Mouse (Mus musculus) hindbrain, embryonic 11.5 days (tissue): ENCODE measurements around the gene Ear14. TPM values are rescaled to one million over a fixed set of nuclear protein-coding genes. Genes with fewer than 3 reads are reported as not detected.
A peak's percentile ranks its signal among the peaks of the same experiment; 100 is the strongest.
"Not testable (repeated sequence)": the region's sequence is repeated elsewhere in the genome, so short reads cannot be mapped to it uniquely, and the experiment has no call there.

Source experiments
- ATAC-seq: fragments of 200-750 bp; cut with Nextera tagmentation; 2 replicates; pipeline ENCODE4 v1.8.0; 2017; ENCODE audit warnings: mild to moderate bottlenecking, moderate TSS enrichment, moderate library complexity; ENCODE audit not compliant: low FRiP score
- DNase-seq: peaks from one replicate; pipeline ENCODE4 v3.0.0-alpha.2; 2015; ENCODE audit warnings: low spot score
- H3K27ac ChIP-seq: fragments of 300-500 bp; sonication (generic); 2 replicates; pipeline ENCODE4 v1.5.1; 2014; ENCODE audit warnings: mild to moderate bottlenecking, low read depth, low read length
- H3K27me3 ChIP-seq: fragments of 300-500 bp; sonication (generic); 2 replicates; pipeline ENCODE4 v1.6.1; 2014; ENCODE audit warnings: mild to moderate bottlenecking, low read length, moderate library complexity, mixed read lengths; ENCODE audit not compliant: control insufficient read depth, insufficient read depth
- H3K36me3 ChIP-seq: fragments of 300-500 bp; sonication (generic); 2 replicates; pipeline ENCODE4 v1.6.1; 2014; ENCODE audit warnings: mild to moderate bottlenecking, low read length, moderate library complexity, mixed read lengths; ENCODE audit not compliant: control insufficient read depth, insufficient read depth
- H3K4me1 ChIP-seq: fragments of 300-500 bp; sonication (generic); replicated peaks from 2 replicates; pipeline ENCODE4 v1.6.1; 2014; ENCODE audit warnings: low read length, mixed read lengths; ENCODE audit not compliant: control insufficient read depth, insufficient read depth
- H3K4me2 ChIP-seq: fragments of 300-500 bp; sonication (generic); replicated peaks from 2 replicates; pipeline ENCODE4 v1.6.1; 2014; ENCODE audit warnings: mild to moderate bottlenecking, low read depth, low read length
- H3K4me3 ChIP-seq: fragments of 300-500 bp; sonication (generic); 2 replicates; pipeline ENCODE4 v1.5.1; 2014; ENCODE audit warnings: low read depth, low read length
- H3K9ac ChIP-seq: fragments of 300-500 bp; sonication (generic); 2 replicates; pipeline ENCODE4 v1.6.1; 2014; ENCODE audit warnings: low read depth, low read length
- H3K9me3 ChIP-seq: fragments of 300-500 bp; sonication (generic); 2 replicates; pipeline ENCODE4 v1.6.1; 2016; ENCODE audit warnings: low read length; ENCODE audit not compliant: control insufficient read depth
- WGBS: fragments of 180-500 bp; shearing (Covaris S2); extraction: QIAGEN DNeasy Blood & Tissue Kit; methylation state at CpG from one replicate; pipeline ENCODE4 v1.1.7; 2014; 5-methylcytosine and 5-hydroxymethylcytosine counted together
- polyA plus RNA-seq: library from polyadenylated mRNA; unstranded; fragments of >200 nt; fragmentation: Nextera tagmentation; extraction: Ambion mirVana; gene quantifications from 2 replicates; pipeline ENCODE4 v1.2.1, GENCODE M21; 2014

Ear14 gene
- polyA plus RNA-seq, result not detected in 2 replicates

GRCm38 (mm10) chr14:51203115-51203514 is at the start of gene Ear14:
TSS of gene Ear14 (plus strand) at chr14:51203391.
- H3K4me3 ChIP-seq, result no peak within 1 kb of the TSS
- 88% methylated on average over 2 of the region's 2 CpGs for WGBS
- H3K9me3 ChIP-seq, result no peaks in the 10 kb centered on the region
- no peaks in the 10 kb centered on the region for H3K4me1 ChIP-seq
- no peak within 1 kb of the TSS for H3K27ac ChIP-seq
- no peaks in the 10 kb centered on the region for H3K36me3 ChIP-seq
- no peak within 1 kb of the TSS for H3K9ac ChIP-seq
- H3K27me3 ChIP-seq, result no peaks in the 10 kb centered on the region
- no peak for ATAC-seq
- H3K4me2 ChIP-seq, result no peak within 1 kb of the TSS
- DNase-seq, result no peak

GRCm38 (mm10) chr14:51156056-51156735 is 47.0 kb upstream of the Ear14 start:
- WGBS, result 87% methylated on average over 5 of the region's 5 CpGs
- DNase-seq (no peak), ATAC-seq (no peak)
- Histone ChIP-seq H3K27ac (no peak overlapping the region), H3K4me2 (no peak overlapping the region), H3K9ac (no peak overlapping the region), H3K4me3 (no peak overlapping the region), H3K9me3 (no peaks in the 10 kb centered on the region), H3K4me1 (no peaks in the 10 kb centered on the region), H3K27me3 (no peaks in the 10 kb centered on the region), H3K36me3 (no peaks in the 10 kb centered on the region)

DNA sequence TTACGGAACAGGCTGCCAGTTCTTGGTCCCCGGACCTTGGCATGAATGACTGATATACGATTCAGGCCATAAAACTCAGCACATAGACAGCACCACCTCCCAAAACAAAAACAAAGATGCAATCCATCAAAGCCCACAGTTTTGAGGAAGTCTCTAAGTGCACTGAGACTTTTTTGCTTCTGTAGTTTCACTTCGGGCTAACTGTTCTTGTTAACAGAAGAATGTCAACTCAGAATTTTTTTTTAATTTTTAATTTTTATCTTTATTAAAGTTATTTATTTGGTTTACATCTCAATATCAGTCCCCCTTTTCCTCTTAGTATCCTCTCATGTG is 46.5 kb upstream of the Ear14 start:
- Histone ChIP-seq H3K9ac (no peak overlapping the region), H3K4me2 (no peak overlapping the region)
- DNase-seq, result no peak

GRCm38 (mm10) chr14:51157072-51157471 is 46.1 kb upstream of the Ear14 start:
- 100% methylated on average over 1 of the region's 1 CpGs for WGBS
- ATAC-seq, result no peak
- no peak overlapping the region for H3K4me2 ChIP-seq
- no peaks in the 10 kb centered on the region for H3K36me3 ChIP-seq
- DNase-seq, result no peak
- H3K27me3 ChIP-seq, result no peaks in the 10 kb centered on the region
- no peaks in the 10 kb centered on the region for H3K9me3 ChIP-seq
- no peak overlapping the region for H3K9ac ChIP-seq
- no peak overlapping the region for H3K4me3 ChIP-seq
- H3K27ac ChIP-seq, result no peak overlapping the region
- H3K4me1 ChIP-seq, result no peaks in the 10 kb centered on the region

More for the DNA sequence above, 46.5 kb upstream of the Ear14 start:
- H3K27ac ChIP-seq, result no peak overlapping the region
- H3K4me1 ChIP-seq, result no peaks in the 10 kb centered on the region
- no peaks in the 10 kb centered on the region for H3K9me3 ChIP-seq
- no peaks in the 10 kb centered on the region for H3K36me3 ChIP-seq
- 68% methylated on average over 4 of the region's 4 CpGs for WGBS
- H3K27me3 ChIP-seq, result no peaks in the 10 kb centered on the region
- ATAC-seq, result no peak
- no peak overlapping the region for H3K4me3 ChIP-seq

DNA sequence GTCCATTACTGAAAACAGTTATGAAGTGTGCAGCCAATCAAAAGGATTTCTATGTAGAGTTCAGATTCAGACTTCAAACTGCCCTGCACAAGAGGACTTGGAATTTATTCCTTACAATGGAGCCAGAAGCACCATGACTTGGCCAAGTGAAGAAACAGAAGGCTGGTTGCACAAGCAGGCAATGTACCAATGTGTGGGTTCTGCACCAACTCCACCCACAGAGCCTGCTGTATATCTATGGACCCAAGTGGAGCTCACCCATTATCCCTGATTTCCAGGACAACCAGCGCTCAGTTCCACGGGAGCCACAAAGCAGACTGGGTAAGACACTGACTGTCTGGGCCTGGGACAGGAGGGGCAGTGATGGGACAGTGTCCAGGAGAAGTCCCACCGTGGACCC is 41.2 kb upstream of the Ear14 start, which contains the start of gene Rnase2b:
Gene Rnase2b, plus strand, starts transcription at position 285 of the 400 bp plus-strand sequence.
- H3K27ac ChIP-seq, H3K4me1 ChIP-seq, H3K36me3 ChIP-seq, H3K4me2 ChIP-seq, H3K27me3 ChIP-seq, ATAC-seq, H3K4me3 ChIP-seq, H3K9ac ChIP-seq, DNase-seq, H3K9me3 ChIP-seq: not testable (repeated sequence)
- WGBS, result 90% methylated on average over 3 of the region's 3 CpGs

GRCm38 (mm10) chr14:51163323-51163722 is 39.9 kb upstream of the Ear14 start:
- H3K4me1 ChIP-seq, H3K36me3 ChIP-seq, ATAC-seq, H3K9me3 ChIP-seq, H3K27ac ChIP-seq, H3K9ac ChIP-seq, DNase-seq, H3K27me3 ChIP-seq, H3K4me2 ChIP-seq, H3K4me3 ChIP-seq: not testable (repeated sequence)
- 95% methylated on average over 6 of the region's 6 CpGs for WGBS

GRCm38 (mm10) chr14:51165435-51165834 is 37.8 kb upstream of the Ear14 start:
- Histone ChIP-seq H3K27me3 (no peaks in the 10 kb centered on the region), H3K4me1 (no peaks in the 10 kb centered on the region), H3K4me3 (no peak overlapping the region), H3K4me2 (no peak overlapping the region), H3K27ac (no peak overlapping the region), H3K9me3 (no peaks in the 10 kb centered on the region), H3K36me3 (no peaks in the 10 kb centered on the region), H3K9ac (no peak overlapping the region)
- ATAC-seq (no peak), DNase-seq (no peak)
- WGBS, result 90% methylated on average over 1 of the region's 1 CpGs

- DNase-seq (no peak), ATAC-seq (no peak)
- no peaks in the 10 kb centered on the region for H3K27me3 ChIP-seq
- no peak overlapping the region for H3K27ac ChIP-seq
- no peak overlapping the region for H3K9ac ChIP-seq
- no peak overlapping the region for H3K4me3 ChIP-seq
- H3K4me1 ChIP-seq, result no peaks in the 10 kb centered on the region
- H3K4me2 ChIP-seq, result no peak overlapping the region
- H3K9me3 ChIP-seq, result no peaks in the 10 kb centered on the region
- no peaks in the 10 kb centered on the region for H3K36me3 ChIP-seq
Observed at GRCm38 (mm10) chr14:51166068-51166467, 37.1 kb upstream of the Ear14 start.

GRCm38 (mm10) chr14:51172095-51172865 is 30.9 kb upstream of the Ear14 start:
- DNase-seq, result peak; percentile 76
- H3K4me3 ChIP-seq, H3K4me2 ChIP-seq, H3K27me3 ChIP-seq, H3K27ac ChIP-seq, H3K4me1 ChIP-seq, H3K9me3 ChIP-seq, H3K36me3 ChIP-seq, H3K9ac ChIP-seq: not testable (repeated sequence)
- whole genome bisulfite sequencing, result 39% methylated on average over 9 of the region's 9 CpGs
- peak; percentile 51; the same call in 1 of the 2 replicates for ATAC-seq
